Mouse (Mus musculus) right cerebral cortex, postnatal 25 days (tissue): ENCODE measurements around the gene Sppl3.

Source experiments
- DNase-seq: peaks from one replicate; pipeline ENCODE4 v3.0.0; 2022

The Sppl3 gene

DNA sequence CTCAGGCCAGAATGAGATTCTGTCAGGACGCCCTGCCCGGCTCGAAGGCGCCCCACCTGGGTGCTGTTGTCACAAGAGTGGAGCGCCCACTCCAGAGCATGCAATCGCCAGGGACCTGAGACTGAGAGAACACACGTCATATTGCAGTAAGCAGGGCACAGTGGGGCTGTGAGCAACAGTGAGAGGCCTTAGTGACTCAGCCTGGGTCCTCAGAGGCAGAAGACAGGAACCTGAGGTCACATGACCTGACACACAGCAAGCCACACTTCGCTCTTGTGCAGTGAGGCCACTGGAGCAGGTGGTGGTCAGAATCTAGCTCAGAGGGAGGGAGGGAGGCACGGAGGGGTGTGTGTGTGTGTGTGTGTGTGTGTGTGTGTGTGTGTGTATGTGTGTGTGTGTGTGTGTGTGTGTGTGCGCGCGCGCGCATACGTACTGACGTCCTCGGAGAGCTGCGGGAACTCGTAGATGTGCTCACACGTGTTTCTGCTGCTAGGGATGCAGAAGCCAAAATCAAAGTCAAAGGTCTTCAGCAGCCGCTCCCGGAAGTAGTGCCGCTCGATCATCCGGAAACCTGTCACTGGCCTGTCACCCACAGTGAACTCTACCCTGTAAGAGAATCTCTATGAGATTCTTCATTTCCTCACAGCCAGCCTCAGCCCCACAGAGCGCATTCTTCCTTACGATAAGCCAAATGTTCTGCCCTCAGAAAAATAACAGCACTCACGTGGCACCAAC, 115.8 kb downstream of the Sppl3 start:
- DNase-seq: no peak

DNA sequence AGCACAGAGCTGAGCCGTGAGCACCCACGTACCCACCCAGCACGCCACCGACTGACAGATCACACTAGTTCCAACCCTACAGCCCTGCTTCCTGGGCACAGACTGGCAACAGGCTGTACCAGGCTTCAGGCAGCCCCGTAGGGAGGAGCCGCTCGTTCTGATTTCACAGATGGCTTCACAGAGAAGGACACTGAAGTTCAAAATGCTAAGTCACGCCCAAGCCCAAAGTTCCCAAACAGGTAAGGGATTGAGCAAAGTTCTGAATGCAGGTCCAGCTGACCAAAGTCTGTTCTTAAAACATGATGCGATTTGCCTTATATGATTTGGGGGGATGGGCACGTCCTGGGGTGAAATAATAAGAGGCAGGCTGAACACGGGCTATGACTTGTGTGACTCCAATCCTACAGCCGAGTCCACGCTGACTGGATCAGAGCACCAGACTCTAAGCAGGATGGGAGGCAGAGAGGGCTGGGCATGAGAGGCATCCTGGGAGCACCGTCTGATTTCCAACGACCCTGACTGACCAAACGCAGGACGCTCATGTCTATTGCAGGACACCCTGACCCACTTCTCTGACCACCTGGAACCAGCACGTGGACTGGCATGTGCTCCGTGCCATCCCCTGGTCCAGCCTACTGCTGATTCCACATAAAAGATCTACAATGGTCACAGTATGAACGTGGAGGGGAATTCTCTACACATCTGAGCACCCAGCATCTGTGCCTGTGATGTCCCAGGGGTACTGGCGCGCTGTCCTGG, 116.7 kb downstream of the Sppl3 start:
- no peak for DNase-seq

DNA sequence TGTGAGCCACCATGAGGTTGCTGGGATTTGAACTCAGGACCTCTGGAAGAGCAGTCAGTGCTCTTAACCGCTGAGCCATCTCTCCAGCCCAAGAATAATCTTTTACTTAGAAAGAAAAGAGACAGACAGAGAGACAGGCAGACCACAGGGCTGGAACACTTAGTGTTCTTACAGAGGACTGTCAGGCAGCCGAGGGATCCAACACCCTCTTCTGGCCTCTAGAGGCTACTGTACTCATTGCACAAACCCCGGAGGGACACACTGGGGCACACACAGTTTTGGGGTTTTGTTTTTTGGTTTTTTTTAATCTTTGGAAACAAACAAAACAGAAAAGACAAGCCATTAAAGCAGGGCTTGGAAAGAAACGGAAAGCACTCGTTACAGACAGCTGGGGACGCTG, 118.4 kb downstream of the Sppl3 start:
- DNase-seq: no peak

DNA sequence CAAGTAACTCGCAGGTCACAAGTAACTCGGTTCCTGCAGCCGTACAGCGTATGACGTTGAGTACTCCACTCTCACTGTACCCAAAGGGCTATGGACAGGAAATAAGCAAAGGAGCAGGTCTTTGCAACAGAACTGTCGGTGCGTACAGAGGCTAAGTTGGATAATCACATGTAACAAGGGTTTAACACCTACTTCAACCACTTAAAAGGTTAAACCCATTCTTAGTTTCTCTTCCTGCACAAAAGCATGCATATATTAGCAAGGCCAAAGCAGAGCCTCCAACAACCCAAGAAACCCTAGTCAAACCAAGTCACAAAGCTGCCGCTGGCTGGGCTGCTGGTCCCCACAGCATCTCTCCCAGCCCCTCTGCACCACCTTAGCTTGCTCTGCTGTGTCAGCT, 121.5 kb downstream of the Sppl3 start:
- DNase-seq: no peak

DNA sequence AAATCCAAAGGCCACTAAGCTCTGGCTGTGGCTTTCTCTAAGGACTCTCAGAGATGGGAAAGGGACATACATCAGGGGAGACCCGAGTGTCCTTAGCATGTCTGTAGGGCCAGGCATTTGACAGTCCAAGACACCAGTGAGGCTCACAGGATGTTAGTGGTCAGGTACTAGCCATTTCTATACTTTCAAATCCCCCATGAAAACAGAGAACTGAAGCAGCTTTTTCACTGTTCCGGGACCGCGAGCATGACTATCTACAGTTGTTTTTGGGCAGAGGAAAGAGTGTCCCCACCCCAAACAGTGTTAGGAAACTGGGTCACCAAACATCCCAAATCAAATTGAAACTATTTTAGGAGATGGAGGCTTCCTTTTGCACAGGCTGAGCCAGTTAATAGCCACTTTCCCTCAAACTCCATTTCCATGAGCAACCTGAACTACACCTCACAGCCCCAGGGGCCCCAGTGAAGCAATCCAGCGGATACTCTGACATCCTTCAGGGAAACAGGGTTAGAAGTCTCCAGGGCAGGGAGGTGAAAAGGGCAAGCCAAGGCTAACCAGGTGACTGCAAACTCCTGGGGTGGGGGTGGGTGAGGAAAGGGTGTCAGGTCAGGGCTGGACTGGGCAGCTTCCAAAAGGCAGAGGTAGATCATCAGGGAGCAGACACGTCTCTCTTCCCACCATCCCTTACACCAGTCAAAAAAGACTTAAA, 122.6 kb downstream of the Sppl3 start:
- no peak for DNase-seq

DNA sequence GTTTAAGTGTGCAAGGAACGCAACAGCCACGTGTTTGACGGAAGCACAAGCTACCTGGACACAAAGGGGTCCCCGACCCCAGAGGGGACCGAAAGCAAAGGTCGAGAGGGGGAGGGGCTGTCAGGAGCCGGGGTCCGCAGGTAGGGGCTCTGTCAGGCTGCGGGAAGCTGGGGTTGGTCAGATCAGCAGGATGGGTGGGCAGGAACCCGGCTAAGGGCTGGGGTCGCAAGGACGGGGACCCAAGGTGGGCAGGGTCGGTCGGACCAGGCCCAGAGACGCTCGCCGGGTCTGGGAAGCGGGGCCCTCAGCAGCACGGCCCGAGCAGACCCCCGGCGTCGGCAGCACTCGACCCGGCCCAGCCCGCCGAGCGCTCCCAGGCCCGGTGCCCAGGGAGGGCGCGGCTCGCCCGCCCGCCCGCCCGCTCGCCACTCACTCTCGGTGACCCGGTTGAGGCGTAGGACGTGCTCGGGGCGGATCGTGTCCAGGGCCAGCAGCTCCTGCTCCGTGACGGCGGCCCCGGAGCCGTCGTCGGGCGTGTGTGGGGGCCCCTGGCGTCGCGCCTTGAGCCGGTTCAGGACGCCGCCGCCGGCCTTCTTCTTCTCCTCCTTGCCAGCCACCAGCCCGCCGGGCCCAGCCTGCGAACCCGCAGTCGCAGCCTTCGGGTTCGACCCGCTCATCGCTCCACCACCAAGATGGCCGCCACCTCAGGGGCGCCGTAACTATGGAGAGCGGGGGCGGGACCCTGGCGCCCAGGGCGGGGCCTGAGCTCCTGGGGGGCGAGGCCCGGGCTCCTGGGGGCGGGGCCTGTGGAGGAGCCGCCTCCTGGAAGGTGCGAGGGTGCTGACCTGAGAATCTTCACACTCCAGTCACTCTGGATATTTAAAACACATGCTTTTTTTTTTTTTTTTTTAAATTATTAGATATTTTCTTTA, 123.6 kb downstream of the Sppl3 start, which contains the start of gene Unc119b:
TSS of gene Unc119b (minus strand) at position 742 of the 932 bp plus-strand sequence.
- DNase-seq: peak; percentile 89

DNA sequence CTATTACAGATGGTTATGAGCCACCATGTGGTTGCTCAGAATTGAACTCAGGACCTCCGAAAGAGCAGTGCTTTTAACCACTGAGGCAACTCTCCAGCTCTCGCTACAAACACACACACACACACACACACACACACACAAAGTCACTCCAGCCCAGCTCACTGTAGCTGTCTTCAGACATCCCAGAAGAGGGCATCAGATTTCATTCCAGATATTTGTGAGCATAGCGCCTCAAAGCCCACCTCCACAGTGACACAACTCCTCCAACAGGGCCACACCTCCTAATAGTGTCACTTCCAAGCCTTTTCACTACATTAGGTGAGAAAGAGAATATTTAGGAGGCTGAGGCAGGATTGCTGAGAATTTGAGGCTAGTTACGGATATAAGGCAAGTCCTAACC, 128.2 kb downstream of the Sppl3 start:
- no peak for DNase-seq

DNA sequence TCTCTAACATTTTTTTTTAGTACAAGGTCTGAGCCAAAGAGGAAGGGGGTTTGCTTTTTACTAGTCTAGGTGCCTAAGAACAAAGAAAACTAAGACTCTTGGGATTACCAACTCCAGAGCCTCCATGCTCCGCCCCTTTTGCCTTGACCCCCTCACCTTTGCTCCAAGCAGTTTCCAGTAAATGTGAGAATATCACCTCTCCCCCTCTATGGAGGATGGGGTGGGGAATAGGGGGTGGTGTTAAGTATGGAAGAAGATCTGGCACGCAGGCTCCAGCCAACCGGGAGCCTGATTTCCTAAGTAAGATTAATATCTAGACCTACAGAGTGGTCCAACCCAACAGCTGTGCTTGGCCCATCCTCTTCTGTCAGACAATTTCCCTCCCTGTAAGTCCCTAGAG, 129.8 kb downstream of the Sppl3 start:
- no peak for DNase-seq

DNA sequence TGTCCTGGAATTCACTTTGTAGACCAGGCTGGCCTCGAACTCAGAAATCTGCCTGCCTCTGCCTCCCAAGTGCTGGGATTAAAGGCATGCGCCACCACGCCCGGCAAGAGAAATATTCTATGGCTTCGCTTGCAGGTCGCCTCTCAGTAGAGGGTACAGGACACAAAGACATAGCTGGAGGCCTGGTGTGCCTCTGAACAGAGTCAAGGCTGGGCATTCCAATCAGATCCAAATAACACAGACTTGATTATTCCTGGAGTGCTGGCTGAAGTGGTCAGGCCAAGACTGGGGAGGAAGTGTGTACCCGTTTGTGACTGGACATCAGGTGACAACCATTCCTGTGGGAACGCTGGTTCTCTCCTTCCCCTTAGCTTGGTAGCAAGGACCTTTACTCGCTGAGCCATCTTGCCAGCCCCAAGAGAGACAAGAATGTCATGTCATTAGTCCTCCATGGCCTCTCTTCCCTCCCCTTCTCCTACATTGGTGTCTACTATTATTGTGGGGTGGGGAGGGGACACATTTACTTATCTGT, 131.3 kb downstream of the Sppl3 start:
- DNase-seq: no peak

DNA sequence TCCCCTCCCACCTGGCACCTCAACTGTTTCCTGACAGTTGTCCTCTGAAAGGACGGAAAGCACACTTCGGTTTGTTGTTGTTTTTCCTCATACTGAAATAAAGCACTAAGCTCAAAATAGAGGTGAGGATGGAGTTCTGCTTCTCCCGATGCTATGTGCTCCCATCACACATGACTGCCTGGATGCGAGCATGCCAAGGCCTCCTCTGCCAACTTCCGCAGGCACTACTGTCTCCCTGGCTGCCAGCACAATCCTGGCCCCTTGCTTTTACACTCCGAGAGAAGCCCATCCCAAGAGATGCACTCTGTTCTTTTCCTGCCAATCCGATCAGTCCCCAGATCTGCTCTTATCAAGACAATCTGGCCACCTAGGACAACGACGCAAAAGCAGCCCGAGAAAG, 132.6 kb downstream of the Sppl3 start:
- DNase-seq: no peak

DNA sequence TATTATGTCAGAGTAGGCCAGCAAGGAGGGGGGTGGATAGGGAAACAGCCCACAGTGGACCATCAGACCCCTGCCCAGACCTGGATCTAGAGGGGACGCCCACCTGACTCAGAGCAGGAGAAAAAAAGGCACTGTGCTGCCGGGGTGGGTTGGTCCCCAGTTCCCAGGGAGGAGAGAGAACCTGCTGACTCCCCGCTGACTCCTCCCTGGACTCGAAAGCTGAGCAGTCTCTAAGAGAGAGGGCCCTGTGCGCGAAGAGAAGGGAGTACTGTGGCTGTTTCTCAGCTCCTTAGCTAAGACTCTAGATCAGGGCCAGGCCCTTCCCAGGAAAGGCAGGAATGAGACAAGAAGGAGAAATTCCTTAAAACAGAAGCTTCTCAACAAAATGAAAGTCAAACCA, 133.5 kb downstream of the Sppl3 start:
- no peak for DNase-seq

DNA sequence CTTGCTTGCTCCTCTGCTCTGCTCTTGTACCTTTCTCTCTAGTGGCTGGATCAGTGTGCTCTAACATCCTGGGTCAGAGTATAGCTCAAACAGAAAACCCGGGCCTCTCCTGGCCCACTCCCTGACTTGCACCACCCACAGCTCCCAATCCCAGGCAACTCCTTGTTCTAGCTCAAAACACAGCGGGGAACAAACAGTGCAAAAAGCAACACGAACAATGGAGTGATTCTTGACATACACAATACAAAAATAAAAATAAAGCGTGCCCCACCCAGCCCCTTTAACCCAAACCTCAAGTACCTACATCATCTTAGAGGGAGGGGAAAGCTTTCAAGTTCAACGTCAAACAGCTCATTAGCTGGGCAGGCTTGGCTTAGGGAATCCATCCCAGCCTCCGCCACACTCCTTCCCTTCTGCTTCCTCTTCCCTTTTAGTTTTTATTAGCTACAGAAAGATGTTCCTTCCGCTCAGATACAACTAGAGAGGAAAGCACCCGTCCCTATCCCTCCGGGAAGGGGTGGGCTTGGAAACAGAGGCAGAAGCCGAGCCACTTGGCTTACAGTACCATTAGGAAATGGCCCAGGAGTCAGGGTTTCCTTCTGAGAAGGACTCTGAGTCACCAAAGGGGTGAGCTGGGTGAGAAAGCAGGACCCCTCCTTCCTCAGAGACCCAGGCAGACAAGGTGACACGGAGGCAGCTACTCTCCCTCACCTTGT, 134.5 kb downstream of the Sppl3 start:
- DNase-seq: no peak

DNA sequence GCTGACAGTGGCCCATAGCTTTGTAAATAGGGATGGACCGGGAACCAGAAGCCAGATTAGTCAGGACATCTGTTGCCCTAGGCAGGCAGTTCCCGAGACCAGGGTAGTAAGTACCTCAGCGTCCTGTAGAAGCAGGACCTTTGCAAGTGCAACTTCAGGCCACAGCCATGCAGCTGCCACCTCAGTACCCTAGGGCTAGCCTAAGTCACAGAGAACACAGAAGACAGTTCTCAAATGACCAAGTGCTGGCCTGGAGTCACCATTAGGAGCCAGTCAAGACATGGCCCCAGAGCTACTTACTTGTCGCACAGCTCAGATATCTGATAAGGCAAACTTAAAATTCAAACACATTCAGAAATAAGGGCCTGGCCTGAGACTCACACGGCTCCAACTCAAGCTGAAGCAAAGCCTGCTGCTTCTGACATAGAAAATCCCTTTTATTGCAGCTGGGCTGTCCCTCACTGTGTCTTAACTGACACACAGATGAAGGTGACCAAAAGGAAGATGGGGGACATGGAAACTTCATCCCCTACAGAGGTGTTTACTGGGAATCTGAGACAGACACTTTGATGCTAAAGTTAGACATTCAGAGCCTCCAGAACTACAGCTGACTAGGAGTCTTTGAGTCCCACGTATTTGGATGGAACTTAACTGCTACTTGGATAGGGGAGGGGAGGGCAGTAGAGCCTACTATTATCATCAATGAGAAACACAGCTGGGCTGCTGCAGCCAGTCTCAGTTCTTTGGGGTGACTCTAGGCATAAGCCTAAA, 135.2 kb downstream of the Sppl3 start:
- DNase-seq: no peak

DNA sequence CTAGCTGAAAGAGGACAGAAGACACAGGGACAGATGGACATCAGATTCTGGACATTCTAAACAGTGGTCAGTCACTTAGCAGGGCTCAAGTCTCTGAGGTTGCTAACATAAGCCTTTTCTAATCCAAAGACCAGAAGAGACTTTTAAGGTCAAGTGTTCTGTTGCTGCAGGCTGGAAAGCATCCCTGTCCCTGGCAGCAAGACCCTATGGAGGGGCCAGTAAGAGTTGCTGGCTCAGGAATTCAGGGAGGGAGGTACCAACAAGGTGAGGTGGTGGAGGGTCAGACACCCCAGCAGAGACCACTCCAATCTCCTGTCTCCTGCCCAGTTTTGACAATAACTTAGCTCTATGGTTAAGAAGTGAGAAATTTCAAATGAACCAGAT, 135.8 kb downstream of the Sppl3 start:
- no peak for DNase-seq

DNA sequence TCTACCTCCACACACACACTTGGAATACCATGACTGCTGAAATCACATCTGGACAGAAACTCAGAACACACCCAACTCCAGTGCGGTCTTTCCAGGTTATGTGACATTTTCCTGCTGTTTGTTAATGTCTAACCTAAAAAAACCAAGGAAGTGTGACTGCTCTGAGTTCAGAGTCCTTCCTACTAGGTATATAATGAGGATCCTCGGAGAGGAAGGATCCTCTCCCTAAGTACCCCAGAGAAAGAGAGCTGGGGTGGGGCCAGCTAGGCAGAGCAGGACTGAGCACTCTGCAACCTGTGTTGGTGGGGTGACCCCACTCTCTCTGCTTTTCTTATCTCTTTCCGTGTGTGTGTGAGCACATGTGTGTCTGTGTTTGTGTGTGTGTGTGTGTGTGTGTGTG, 136.5 kb downstream of the Sppl3 start:
- no peak for DNase-seq

DNA sequence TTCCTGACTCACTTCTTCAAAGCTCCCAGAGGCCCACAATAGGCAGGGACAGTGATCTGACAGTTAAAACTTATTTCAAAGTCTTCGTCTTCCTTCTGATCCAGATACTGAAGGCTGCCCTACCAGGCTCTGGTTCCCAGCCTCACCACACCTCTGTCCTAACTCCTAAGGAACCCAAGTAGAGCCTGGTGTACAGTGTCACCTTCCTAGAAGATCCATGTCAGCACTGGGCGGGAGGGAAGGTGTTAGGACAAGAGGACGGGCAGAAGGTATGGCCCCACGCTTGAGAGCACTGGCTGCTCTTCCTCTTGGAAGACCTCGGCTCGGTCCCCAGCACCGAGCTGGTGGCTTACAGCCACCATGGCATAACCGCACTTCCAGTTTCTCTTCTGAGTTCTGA, 137.4 kb downstream of the Sppl3 start:
- DNase-seq: no peak
